Mouse (Mus musculus) liver, postnatal 0 days (tissue): ENCODE results near the gene Gm20388. TPM values are rescaled to one million over a fixed set of nuclear protein-coding genes. Genes with fewer than 3 reads are reported as not detected.
A peak's percentile ranks its signal among the peaks of the same experiment; 100 is the strongest.

Experiments
- ATAC-seq: fragments of 200-750 bp; cut with Nextera tagmentation; 2 replicates; pipeline ENCODE4 v1.8.0; 2017; ENCODE audit warnings: mild to moderate bottlenecking, moderate library complexity
- DNase-seq: peaks from one replicate; pipeline ENCODE4 v3.0.0-alpha.2; 2016
- H3K27ac ChIP-seq: fragments of 300-500 bp; sonication (generic); 2 replicates; pipeline ENCODE4 v1.5.1; 2014; ENCODE audit warnings: antibody characterized with exemption, moderate library complexity, mild to moderate bottlenecking, low read depth
- H3K27me3 ChIP-seq: fragments of 300-500 bp; sonication (generic); 2 replicates; pipeline ENCODE4 v1.6.1; 2014; ENCODE audit warnings: low read length, control low read depth, mixed read lengths; ENCODE audit not compliant: insufficient read depth
- H3K36me3 ChIP-seq: fragments of 300-500 bp; sonication (generic); replicated peaks from 2 replicates; pipeline ENCODE4 v1.6.1; 2014; ENCODE audit warnings: mild to moderate bottlenecking, control low read depth, low read length, moderate library complexity, mixed read lengths; ENCODE audit not compliant: insufficient read depth
- H3K4me1 ChIP-seq: fragments of 300-500 bp; sonication (generic); 2 replicates; pipeline ENCODE4 v1.6.1; 2014; ENCODE audit warnings: antibody characterized with exemption, mild to moderate bottlenecking, control low read depth; ENCODE audit not compliant: insufficient read depth
- H3K4me2 ChIP-seq: fragments of 300-500 bp; sonication (generic); 2 replicates; pipeline ENCODE4 v1.6.1; 2014; ENCODE audit warnings: low read depth, mild to moderate bottlenecking, low read length, moderate library complexity, mixed read lengths
- H3K4me3 ChIP-seq: fragments of 300-500 bp; sonication (generic); 2 replicates; pipeline ENCODE4 v1.5.1; 2014; ENCODE audit warnings: low read depth, low read length
- H3K9ac ChIP-seq: fragments of 300-500 bp; sonication (generic); replicated peaks from 2 replicates; pipeline ENCODE4 v1.6.1; 2014; ENCODE audit warnings: mild to moderate bottlenecking, moderate library complexity
- H3K9me3 ChIP-seq: fragments of 300-500 bp; sonication (generic); 2 replicates; pipeline ENCODE4 v1.6.1; 2016; ENCODE audit warnings: mild to moderate bottlenecking, control low read depth, low read length, mixed read lengths
- CTCF ChIP-seq: sonication (generic); IDR thresholded peaks from 2 replicates; pipeline ENCODE4 v1.5.1; 2016; ENCODE audit warnings: antibody characterized with exemption, low read depth
- EP300 ChIP-seq: IDR thresholded peaks from 2 replicates; pipeline ENCODE4 v1.6.1; 2016; ENCODE audit warnings: antibody characterized with exemption, low read depth, mild to moderate bottlenecking
- WGBS: fragments of 180-500 bp; shearing (Covaris S2); extraction: QIAGEN DNeasy Blood & Tissue Kit; methylation state at CpG from one replicate; pipeline ENCODE4 v1.1.7; 2014; ENCODE audit not compliant: insufficient replicate concordance; 5-methylcytosine and 5-hydroxymethylcytosine counted together
- polyA plus RNA-seq: library from polyadenylated mRNA; unstranded; fragments of >200 nt; fragmentation: Nextera tagmentation; extraction: Ambion mirVana; gene quantifications from 2 replicates; pipeline ENCODE4 v1.2.1, GENCODE M21; 2015

Gm20388 gene
- polyA plus RNA-seq, 1 experiment from 2014 or later, result not detected

DNA sequence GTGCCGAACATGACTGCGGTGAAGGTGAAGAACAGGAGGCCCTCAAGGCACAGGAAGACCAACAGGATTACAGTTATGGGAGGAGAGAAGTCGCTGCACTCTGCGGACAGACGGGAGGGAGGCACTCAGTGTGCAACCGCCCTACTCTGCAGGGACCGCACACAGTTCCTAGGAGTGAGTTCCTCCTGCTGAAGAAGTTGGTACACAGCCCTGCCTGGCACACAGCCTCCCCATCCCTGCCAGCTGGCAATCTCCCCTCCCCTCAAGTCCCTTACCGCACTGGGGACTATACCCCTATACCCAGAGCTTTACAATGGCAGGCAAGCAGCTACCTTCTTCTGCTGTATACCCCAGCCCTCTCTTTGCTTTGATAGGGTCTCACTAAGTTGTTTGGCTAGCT is 172.6 kb downstream of the Gm20388 start:
- H3K36me3 ChIP-seq, result peaks cover 57% of the 10 kb centered on the region
- TF ChIP-seq CTCF (no peak), EP300 (no peak)
- no peak overlapping the region for H3K27ac ChIP-seq
- H3K9me3 ChIP-seq, result no peaks in the 10 kb centered on the region
- H3K9ac ChIP-seq, result no peak overlapping the region
- H3K27me3 ChIP-seq, result no peaks in the 10 kb centered on the region
- H3K4me3 ChIP-seq, result no peak overlapping the region
- no peak for ATAC-seq
- H3K4me2 ChIP-seq, result no peak overlapping the region
- WGBS, result 86% methylated on average over 8 of the region's 8 CpGs
- no peaks in the 10 kb centered on the region; the same call in 1 of the 2 replicates for H3K4me1 ChIP-seq
- no peak for DNase-seq

GRCm38 (mm10) chr8:120084783-120085182 is 174.1 kb downstream of the Gm20388 start:
- Histone ChIP-seq H3K27me3 (no peaks in the 10 kb centered on the region), H3K27ac (no peak overlapping the region), H3K9me3 (no peaks in the 10 kb centered on the region), H3K36me3 (peaks cover 63% of the 10 kb centered on the region), H3K4me2 (no peak overlapping the region), H3K4me1 (no peaks in the 10 kb centered on the region; the same call in 1 of the 2 replicates), H3K4me3 (no peak overlapping the region), H3K9ac (no peak overlapping the region)
- TF ChIP-seq CTCF (no peak), EP300 (no peak)
- DNase-seq, result no peak
- 83% methylated on average over 8 of the region's 8 CpGs for WGBS
- ATAC-seq, result no peak

DNA sequence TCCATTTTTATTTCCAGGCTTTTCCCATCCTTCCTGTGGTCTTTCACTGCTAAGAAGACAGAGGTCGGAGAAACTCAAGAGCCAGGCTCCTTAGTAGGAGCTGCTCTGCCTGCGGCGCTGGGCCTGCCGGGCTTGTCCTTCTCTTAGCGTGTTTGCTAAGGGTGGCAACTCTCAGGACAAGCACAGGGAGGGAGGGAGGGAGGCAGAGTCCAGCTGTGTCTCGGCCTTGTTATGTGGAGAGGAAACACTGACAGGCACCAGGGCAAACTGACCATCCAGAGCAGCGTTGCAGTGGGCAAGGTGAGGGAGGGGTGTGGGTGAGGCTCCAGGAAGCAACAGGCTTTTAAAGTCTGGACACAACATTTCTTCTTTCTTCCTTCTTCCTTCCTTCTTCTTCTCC is 178.9 kb downstream of the Gm20388 start:
- no peaks in the 10 kb centered on the region for H3K9me3 ChIP-seq
- no peak for TF ChIP-seq CTCF
- TF ChIP-seq EP300, result no peak

GRCm38 (mm10) chr8:120091032-120091431 is 180.4 kb downstream of the Gm20388 start:
- Histone ChIP-seq H3K4me3 (no peak overlapping the region), H3K4me2 (no peak overlapping the region), H3K4me1 (peaks cover 3% of the 10 kb centered on the region; the same call in 1 of the 2 replicates), H3K27me3 (no peaks in the 10 kb centered on the region), H3K9ac (no peak overlapping the region), H3K27ac (no peak overlapping the region), H3K9me3 (no peaks in the 10 kb centered on the region), H3K36me3 (peaks cover 55% of the 10 kb centered on the region)
- ATAC-seq, result no peak
- WGBS, result 90% methylated on average over 3 of the region's 3 CpGs
- DNase-seq, result no peak
- TF ChIP-seq CTCF, result no peak
- TF ChIP-seq EP300, result no peak

More for the DNA sequence above, 178.9 kb downstream of the Gm20388 start:
- no peaks in the 10 kb centered on the region for H3K27me3 ChIP-seq
- H3K27ac ChIP-seq, result no peak overlapping the region
- WGBS, result 76% methylated on average over 7 of the region's 7 CpGs
- H3K4me3 ChIP-seq, result no peak overlapping the region
- no peak overlapping the region for H3K4me2 ChIP-seq
- no peak overlapping the region for H3K9ac ChIP-seq
- ATAC-seq (no peak), DNase-seq (no peak)
- H3K4me1 ChIP-seq, result no peaks in the 10 kb centered on the region
- H3K36me3 ChIP-seq, result peaks cover 70% of the 10 kb centered on the region

DNA sequence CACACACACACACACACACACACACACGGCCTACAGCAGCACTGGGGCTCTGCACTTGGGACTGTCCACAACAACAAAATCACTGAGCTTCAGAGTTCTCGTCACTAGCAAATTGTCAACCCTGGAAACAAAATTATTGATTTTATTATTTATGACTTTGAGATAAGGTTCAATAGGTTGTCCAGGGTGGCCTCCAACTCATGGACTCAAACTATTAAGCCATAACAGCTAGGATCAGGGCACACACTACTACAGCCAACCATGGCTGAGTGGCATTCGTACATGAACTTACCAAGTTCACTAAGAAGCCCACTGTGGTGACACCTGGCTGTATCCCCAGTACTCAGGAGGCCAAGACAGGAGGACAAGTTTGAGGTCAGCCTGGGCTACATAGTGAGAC is 182.5 kb downstream of the Gm20388 start:
- H3K9me3 ChIP-seq, result no peaks in the 10 kb centered on the region
- H3K27ac ChIP-seq, result no peak overlapping the region
- no peak overlapping the region for H3K4me2 ChIP-seq
- no peak overlapping the region for H3K9ac ChIP-seq
- H3K27me3 ChIP-seq, result no peaks in the 10 kb centered on the region
- WGBS, result 87% methylated on average over 3 of the region's 3 CpGs
- peak; percentile 65 for ATAC-seq
- DNase-seq, result no peak
- no peak overlapping the region for H3K4me3 ChIP-seq
- peaks cover 35% of the 10 kb centered on the region for H3K36me3 ChIP-seq
- H3K4me1 ChIP-seq, result peaks cover 3% of the 10 kb centered on the region; the same call in 1 of the 2 replicates
- TF ChIP-seq CTCF (no peak), EP300 (no peak)

DNA sequence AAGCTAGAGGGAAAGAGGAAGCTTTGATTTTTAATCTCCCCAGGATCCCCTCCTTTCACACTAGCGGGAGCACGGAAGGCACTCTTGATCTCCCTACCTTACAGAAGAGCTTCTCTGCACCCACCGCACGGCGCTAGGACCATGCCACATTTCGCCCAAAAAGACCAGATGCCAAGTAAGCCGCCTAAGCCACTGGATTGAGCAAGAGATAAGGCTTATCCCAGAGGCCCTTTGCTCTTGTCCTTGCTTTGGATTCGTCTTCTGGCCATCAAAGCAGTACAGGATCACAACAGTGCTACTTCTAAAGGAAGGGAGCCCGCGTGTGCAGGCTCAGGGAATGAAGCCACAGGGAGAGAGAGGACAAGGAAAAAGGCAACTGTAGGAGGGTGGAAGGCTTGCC is 184.2 kb downstream of the Gm20388 start:
- H3K36me3 ChIP-seq, result peaks cover 29% of the 10 kb centered on the region

GRCm38 (mm10) chr8:120096486-120096885 is 185.8 kb downstream of the Gm20388 start:
- ATAC-seq (peak; percentile 18), DNase-seq (peak; percentile 32)
- H3K9ac ChIP-seq, result no peak overlapping the region
- peaks cover 11% of the 10 kb centered on the region for H3K4me1 ChIP-seq
- WGBS, result 47% methylated on average over 2 of the region's 2 CpGs
- TF ChIP-seq EP300 (no peak), CTCF (no peak)
- no peaks in the 10 kb centered on the region for H3K9me3 ChIP-seq
- H3K36me3 ChIP-seq, result peaks cover 16% of the 10 kb centered on the region
- no peak overlapping the region for H3K4me3 ChIP-seq
- no peak overlapping the region for H3K27ac ChIP-seq
- H3K4me2 ChIP-seq, result no peak overlapping the region
- no peaks in the 10 kb centered on the region for H3K27me3 ChIP-seq

More for the DNA sequence above, 184.2 kb downstream of the Gm20388 start:
- Histone ChIP-seq H3K9me3 (no peaks in the 10 kb centered on the region), H3K4me2 (no peak overlapping the region), H3K27me3 (no peaks in the 10 kb centered on the region), H3K4me3 (no peak overlapping the region), H3K4me1 (peaks cover 4% of the 10 kb centered on the region), H3K27ac (no peak overlapping the region), H3K9ac (no peak overlapping the region)
- TF ChIP-seq CTCF (no peak), EP300 (no peak)
- ATAC-seq, result no peak
- 79% methylated on average over 10 of the region's 10 CpGs for WGBS
- DNase-seq, result no peak
